Mouse (Mus musculus) mesoderm, embryonic 11.5 days (tissue): ENCODE results near the gene Gm21677.
"Not testable (repeated sequence)": the region's sequence is repeated elsewhere in the genome, so short reads cannot be mapped to it uniquely, and the experiment has no call there.

ENCODE experiments used
- DNase-seq: peaks from one replicate; pipeline ENCODE4 v3.0.0-alpha.2; 2012; ENCODE audit warnings: low read depth, low spot score

Gene Gm21677

DNA sequence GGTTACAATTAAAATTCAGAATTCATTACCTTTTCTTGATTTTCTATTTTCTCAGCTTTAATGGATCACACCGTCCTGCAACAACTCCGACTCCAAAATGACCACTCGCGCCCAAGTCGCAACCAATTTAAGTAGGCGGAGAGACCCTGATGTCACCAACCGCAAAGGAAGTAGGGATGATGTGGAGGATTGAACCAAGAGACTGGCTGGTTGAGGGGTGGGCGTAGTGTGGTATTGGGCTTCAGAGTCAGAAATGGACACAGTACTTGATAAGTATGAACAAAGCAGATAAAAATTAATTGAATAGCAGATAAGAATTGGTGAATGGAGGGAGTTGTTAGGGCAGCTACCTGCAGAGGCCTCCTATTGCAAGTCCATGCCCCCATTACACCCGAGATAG, at the start of gene Gm21677:
Gene Gm21677, minus strand, starts transcription at position 101 of the 400 bp plus-strand sequence.
- DNase-seq: not testable (repeated sequence)

DNA sequence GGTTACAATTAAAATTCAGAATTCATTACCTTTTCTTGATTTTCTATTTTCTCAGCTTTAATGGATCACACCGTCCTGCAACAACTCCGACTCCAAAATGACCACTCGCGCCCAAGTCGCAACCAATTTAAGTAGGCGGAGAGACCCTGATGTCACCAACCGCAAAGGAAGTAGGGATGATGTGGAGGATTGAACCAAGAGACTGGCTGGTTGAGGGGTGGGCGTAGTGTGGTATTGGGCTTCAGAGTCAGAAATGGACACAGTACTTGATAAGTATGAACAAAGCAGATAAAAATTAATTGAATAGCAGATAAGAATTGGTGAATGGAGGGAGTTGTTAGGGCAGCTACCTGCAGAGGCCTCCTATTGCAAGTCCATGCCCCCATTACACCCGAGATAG, 39.0 kb upstream of the Gm21677 start, which contains the start of gene Gm21693:
Gene Gm21693, minus strand, starts transcription at position 101 of the 400 bp plus-strand sequence.
- DNase-seq: not testable (repeated sequence)

DNA sequence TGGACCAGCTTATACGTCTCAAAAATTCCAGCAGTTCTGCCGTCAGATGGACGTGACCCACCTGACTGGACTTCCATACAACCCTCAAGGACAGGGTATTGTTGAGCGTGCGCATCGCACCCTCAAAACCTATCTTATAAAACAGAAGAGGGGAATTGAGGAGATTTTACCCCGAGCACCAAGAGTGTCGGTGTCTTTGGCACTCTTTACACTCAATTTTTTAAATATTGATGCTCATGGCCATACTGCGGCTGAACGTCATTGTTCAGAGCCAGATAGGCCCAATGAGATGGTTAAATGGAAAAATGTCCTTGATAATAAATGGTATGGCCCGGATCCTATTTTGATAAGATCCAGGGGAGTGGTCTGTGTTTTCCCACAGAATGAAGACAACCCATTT, 34.4 kb upstream of the Gm21677 start:
- not testable (repeated sequence) for DNase-seq
